Mouse (Mus musculus): Measurements from ENCODE around the gene Son. TPM values are rescaled to one million over a fixed set of nuclear protein-coding genes. Genes with fewer than 3 reads are reported as not detected.
A peak's percentile ranks its signal among the peaks of the same experiment; 100 is the strongest.
"Not testable (repeated sequence)": the region's sequence is repeated elsewhere in the genome, so short reads cannot be mapped to it uniquely, and the experiment has no call there.

The Son gene
- total RNA-seq, 1 experiment from 2014 or later = 406 TPM

DNA sequence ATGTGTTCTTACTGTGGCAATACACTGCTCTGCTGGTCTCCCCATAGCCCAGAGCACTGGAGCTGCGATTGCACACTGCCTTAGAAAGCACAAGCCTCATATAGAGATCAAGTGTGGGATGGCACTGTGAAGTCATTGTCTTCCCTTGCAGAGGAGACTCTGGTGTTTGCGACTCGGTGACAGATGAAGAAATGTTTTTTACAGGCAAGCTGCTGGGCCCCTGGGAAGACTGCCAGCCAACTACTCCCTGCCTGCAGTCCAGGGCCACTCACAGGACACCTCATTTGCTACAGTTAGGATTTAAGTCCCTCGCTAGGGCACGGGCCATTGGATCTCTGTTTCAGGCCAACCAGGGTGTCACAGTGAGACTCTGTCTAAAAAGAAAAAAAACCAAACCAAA is 14.9 kb upstream of the Son start:
- no peak for ATAC-seq (replicated peaks; ENCODE audit: insufficient number of reproducible peaks, low FRiP score, low TSS enrichment, poor library complexity, severe bottlenecking)

- ATAC-seq (replicated peaks; ENCODE audit: insufficient number of reproducible peaks, low FRiP score, low TSS enrichment, poor library complexity, severe bottlenecking) = no peak
Measured at GRCm38 (mm10) chr16:91632940-91633339, 14.4 kb upstream of the Son start.

DNA sequence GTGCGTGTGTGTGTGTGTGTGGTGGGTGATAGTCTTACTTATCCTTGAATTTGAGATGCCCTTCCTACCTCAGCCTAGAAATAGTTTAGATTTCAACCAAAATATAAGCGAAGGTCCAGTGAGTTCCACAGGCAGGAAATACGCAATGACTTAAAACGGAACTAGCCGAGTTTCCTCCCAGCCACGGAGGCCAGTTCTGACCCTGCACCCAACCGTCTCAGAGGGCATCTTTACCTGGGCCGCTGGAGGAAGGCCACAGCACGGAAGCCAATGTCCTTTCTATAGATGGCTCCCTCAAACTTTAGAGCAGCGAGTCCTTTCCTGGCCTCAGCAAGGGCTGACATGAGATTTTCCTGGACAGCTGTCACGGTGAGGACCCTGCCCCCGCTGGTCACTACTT is 13.7 kb upstream of the Son start:
- no peak for ATAC-seq (replicated peaks; ENCODE audit: insufficient number of reproducible peaks, low FRiP score, low TSS enrichment, poor library complexity, severe bottlenecking)

- ATAC-seq (replicated peaks; ENCODE audit: insufficient number of reproducible peaks, low FRiP score, low TSS enrichment, poor library complexity, severe bottlenecking) = no peak
Measured at GRCm38 (mm10) chr16:91639161-91639560, 8.1 kb upstream of the Son start.

- ATAC-seq (replicated peaks; ENCODE audit: insufficient number of reproducible peaks, low FRiP score, low TSS enrichment, poor library complexity, severe bottlenecking) = no peak
Measured at GRCm38 (mm10) chr16:91639636-91640035, 7.7 kb upstream of the Son start.

GRCm38 (mm10) chr16:91640171-91640570 is 7.1 kb upstream of the Son start:
- ATAC-seq (replicated peaks; ENCODE audit: insufficient number of reproducible peaks, low FRiP score, low TSS enrichment, poor library complexity, severe bottlenecking) = peak; percentile 55

GRCm38 (mm10) chr16:91644901-91645300 is 2.4 kb upstream of the Son start:
- no peak for ATAC-seq (replicated peaks; ENCODE audit: insufficient number of reproducible peaks, low FRiP score, low TSS enrichment, poor library complexity, severe bottlenecking)

GRCm38 (mm10) chr16:91645420-91645819 is 1.9 kb upstream of the Son start:
- not testable (repeated sequence) for ATAC-seq (replicated peaks; ENCODE audit: insufficient number of reproducible peaks, low FRiP score, low TSS enrichment, poor library complexity, severe bottlenecking)

DNA sequence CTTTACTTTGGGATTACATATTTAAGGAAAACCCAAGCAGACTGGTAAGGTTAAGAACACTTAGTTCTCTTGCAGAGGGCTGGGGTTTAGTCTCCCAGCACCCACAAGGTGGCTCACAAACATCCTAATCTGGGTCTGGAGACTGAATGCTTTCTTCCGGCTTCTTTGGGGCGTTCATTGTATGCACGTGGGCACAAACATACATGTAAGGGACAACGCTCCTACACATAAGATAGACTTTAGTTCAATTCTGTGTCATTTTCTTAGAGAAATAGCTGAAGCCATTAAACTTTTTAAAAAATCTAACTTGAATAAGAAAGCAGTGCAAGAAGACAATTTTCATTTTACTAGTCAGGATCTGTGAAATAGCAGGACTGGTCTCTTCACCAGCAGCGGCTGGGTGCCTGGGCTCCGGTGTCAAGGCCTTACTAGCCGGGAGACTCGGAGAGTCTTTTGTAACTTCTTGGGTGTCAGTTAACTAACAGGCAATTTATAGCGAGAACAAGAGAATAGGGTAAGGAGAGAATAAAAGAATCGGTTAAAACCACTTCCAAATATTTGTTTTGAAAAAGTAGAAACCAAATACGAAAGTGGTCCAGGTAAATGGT is 1.2 kb upstream of the Son start:
- no peak for ATAC-seq (replicated peaks; ENCODE audit: insufficient number of reproducible peaks, low FRiP score, low TSS enrichment, poor library complexity, severe bottlenecking)

DNA sequence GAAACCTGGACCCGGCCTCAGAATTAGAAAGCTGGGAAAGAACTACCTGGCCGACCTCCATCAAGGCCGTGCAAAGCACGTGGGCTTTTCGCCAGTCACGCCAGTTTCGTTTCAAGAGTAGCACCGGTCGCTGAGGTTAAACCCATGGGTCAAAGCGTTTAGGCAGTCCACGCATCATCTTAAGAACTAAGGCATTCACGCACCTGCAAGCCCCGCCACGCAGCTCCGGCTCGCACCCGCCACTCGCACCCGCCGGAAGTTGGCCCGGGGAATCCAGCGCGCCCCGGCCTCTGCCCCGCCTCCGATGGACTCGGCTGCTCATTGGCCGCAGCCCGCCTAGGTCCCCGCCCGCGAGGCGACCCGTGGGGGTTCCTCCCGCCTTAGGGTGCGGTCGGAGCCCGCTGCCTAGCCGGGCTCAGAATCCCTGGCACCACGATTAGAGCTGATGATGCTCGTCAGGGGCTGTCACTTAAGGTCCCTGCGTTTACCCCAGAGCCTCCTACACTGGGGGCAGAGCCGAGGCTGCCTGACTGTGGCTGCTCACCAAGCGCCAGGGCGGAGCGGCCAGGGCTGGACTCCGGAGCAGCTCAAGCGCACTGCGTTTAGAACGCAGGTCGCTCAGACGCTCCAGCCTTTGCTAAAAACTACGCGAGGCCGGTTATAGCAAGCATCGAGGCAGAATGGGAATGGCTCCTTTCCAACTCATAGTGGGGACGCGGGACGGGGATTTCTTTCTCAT is 456 bp upstream of the Son start, which contains the start of gene Gart:
Gene Gart (minus strand): TSS at position 272 of the 739 bp plus-strand sequence.
- ATAC-seq (replicated peaks; ENCODE audit: insufficient number of reproducible peaks, low FRiP score, low TSS enrichment, poor library complexity, severe bottlenecking) = peak; percentile 69

GRCm38 (mm10) chr16:91648220-91648550 is 879 bp downstream of the Son start:
- ATAC-seq (replicated peaks; ENCODE audit: insufficient number of reproducible peaks, low FRiP score, low TSS enrichment, poor library complexity, severe bottlenecking) = peak; percentile 34; the same call in 1 of the 2 replicates

- no peak for ATAC-seq (replicated peaks; ENCODE audit: insufficient number of reproducible peaks, low FRiP score, low TSS enrichment, poor library complexity, severe bottlenecking)
Measured at GRCm38 (mm10) chr16:91649246-91649645, 1.9 kb downstream of the Son start.

DNA sequence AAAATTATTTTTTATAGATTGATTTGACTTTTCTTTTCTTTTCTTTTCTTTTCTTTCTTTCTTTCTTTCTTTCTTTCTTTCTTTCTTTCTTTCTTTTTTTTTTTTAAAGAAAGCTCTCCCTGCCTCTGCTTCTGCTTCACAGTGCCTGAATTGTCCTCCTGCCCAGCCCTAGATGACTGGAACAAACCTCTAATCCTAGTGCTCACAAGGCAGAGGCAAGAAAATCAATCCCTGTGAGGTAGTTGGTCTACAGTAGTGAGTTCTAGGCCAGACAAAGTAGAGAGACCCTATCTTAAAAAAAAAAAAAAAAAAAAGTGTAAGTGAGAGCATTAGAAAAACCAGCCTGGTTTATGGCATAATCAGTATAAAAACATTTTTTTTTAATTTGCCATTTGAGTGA is 2.5 kb downstream of the Son start:
- ATAC-seq (replicated peaks; ENCODE audit: insufficient number of reproducible peaks, low FRiP score, low TSS enrichment, poor library complexity, severe bottlenecking) = no peak

DNA sequence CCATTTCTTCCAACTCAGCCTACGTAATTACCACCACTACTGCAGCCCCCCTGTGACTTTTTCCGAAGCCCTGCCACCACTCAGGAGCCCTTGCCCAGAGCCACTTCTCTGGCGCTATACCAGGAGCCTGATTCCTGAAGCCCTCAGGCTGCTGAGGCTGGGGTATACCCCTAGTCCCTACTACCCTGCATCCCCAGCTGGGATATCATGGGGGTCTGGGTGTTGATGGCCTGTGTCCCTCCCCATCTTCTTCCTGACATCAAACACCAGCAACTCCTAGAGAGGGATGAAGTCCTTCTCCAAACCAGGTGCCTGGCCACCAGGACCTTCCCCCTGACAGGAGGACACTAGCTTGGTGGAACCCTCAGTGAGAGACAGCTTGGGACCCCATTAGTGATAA is 4.9 kb downstream of the Son start:
- no peak for ATAC-seq (replicated peaks; ENCODE audit: insufficient number of reproducible peaks, low FRiP score, low TSS enrichment, poor library complexity, severe bottlenecking)

DNA sequence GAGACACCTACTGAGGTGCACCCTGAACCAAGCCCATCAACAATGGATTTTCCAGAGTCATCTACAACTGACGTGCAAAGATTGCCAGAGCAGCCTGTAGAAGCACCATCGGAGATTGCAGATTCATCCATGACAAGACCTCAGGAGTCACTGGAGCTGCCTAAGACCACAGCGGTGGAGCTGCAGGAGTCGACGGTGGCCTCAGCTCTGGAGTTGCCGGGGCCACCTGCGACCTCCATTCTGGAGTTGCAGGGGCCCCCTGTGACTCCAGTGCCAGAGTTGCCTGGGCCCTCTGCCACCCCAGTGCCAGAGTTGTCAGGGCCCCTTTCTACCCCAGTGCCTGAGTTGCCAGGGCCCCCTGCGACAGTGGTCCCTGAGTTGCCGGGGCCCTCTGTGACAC is 8.0 kb downstream of the Son start:
- no peak for ATAC-seq (replicated peaks; ENCODE audit: insufficient number of reproducible peaks, low FRiP score, low TSS enrichment, poor library complexity, severe bottlenecking)

- ATAC-seq (replicated peaks; ENCODE audit: insufficient number of reproducible peaks, low FRiP score, low TSS enrichment, poor library complexity, severe bottlenecking) = no peak
Measured at GRCm38 (mm10) chr16:91657285-91657684, 10.0 kb downstream of the Son start.

DNA sequence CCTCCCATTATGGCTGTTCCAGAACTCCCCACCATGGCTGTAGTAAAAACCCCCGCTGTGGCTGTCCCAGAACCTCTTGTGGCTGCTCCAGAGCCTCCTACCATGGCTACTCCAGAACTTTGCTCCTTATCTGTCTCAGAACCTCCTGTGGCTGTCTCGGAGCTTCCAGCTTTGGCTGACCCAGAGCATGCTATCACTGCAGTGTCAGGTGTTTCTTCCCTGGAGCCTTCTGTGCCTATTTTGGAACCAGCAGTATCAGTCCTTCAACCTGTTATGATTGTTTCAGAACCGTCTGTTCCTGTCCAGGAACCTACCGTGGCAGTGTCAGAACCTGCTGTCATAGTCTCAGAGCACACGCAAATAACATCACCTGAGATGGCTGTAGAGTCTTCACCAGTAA is 11.2 kb downstream of the Son start:
- ATAC-seq (replicated peaks; ENCODE audit: insufficient number of reproducible peaks, low FRiP score, low TSS enrichment, poor library complexity, severe bottlenecking) = no peak

GRCm38 (mm10) chr16:91659798-91660197 is 12.5 kb downstream of the Son start:
- ATAC-seq (replicated peaks; ENCODE audit: insufficient number of reproducible peaks, low FRiP score, low TSS enrichment, poor library complexity, severe bottlenecking) = no peak

- no peak for ATAC-seq (replicated peaks; ENCODE audit: insufficient number of reproducible peaks, low FRiP score, low TSS enrichment, poor library complexity, severe bottlenecking)
Measured at GRCm38 (mm10) chr16:91661397-91661796, 14.1 kb downstream of the Son start.

GRCm38 (mm10) chr16:91662336-91662735 is 15.0 kb downstream of the Son start:
- ATAC-seq (replicated peaks; ENCODE audit: insufficient number of reproducible peaks, low FRiP score, low TSS enrichment, poor library complexity, severe bottlenecking) = no peak

Data from monocyte, adult 5-6 weeks (primary cell).